Mouse (Mus musculus) ovary, adult 2 months (tissue): ENCODE measurements around the gene Crtap. TPM values are rescaled to one million over a fixed set of nuclear protein-coding genes. Genes with fewer than 3 reads are reported as not detected.

ENCODE experiments used
- polyA plus RNA-seq: library from polyadenylated mRNA; depleted of rRNA; stranded (reverse); fragments of >200 nt; gene quantifications from 2 replicates; pipeline ENCODE4 v1.2.3, GENCODE M21; 2012; rRNA removed

The Crtap gene
- polyA plus RNA-seq: 288 and 559 TPM in 2 replicates

GRCm38 (mm10) chr9:114389905-114390748 lies at the start of gene Crtap:
Gene Crtap (minus strand): TSS chr9:114390675.

GRCm38 (mm10) chr9:114400949-114401684 lies 10.6 kb upstream of the Crtap start, which contains the start of the genes Glb1 and Tmppe:
Gene Glb1 (plus strand): TSS chr9:114401076.
Gene Tmppe (plus strand): TSS chr9:114401105.

GRCm38 (mm10) chr9:114329855-114330254 lies 60.6 kb downstream of the Crtap start, which contains the start of gene Bcl2a1c:
Gene Bcl2a1c (plus strand): TSS chr9:114330135.

Other genes with a start within 250 kb of the Crtap start
- gene Bcl2a1c, start 60.5 kb downstream of the Crtap start, polyA plus RNA-seq: not detected in 2 replicates
- gene Glb1, start 10.4 kb upstream of the Crtap start, polyA plus RNA-seq: 48.0 and 65.2 TPM in 2 replicates
- gene Tmppe, start 10.4 kb upstream of the Crtap start, polyA plus RNA-seq: 10.8 and 11.6 TPM in 2 replicates
- 0.16 and 0.18 TPM in 2 replicates for gene Ccr4, start 114.2 kb upstream of the Crtap start, polyA plus RNA-seq
- not detected in 2 replicates for gene C130032M10Rik, start 125.0 kb upstream of the Crtap start, polyA plus RNA-seq
- 0.19 and 0.26 TPM in 2 replicates for gene Trim71, start 173.7 kb upstream of the Crtap start, polyA plus RNA-seq
- gene Cnot10, start 249.5 kb upstream of the Crtap start, polyA plus RNA-seq: 46.0 and 47.5 TPM in 2 replicates